Mouse (Mus musculus): ENCODE data around the gene Lpgat1.

The Lpgat1 gene

DNA sequence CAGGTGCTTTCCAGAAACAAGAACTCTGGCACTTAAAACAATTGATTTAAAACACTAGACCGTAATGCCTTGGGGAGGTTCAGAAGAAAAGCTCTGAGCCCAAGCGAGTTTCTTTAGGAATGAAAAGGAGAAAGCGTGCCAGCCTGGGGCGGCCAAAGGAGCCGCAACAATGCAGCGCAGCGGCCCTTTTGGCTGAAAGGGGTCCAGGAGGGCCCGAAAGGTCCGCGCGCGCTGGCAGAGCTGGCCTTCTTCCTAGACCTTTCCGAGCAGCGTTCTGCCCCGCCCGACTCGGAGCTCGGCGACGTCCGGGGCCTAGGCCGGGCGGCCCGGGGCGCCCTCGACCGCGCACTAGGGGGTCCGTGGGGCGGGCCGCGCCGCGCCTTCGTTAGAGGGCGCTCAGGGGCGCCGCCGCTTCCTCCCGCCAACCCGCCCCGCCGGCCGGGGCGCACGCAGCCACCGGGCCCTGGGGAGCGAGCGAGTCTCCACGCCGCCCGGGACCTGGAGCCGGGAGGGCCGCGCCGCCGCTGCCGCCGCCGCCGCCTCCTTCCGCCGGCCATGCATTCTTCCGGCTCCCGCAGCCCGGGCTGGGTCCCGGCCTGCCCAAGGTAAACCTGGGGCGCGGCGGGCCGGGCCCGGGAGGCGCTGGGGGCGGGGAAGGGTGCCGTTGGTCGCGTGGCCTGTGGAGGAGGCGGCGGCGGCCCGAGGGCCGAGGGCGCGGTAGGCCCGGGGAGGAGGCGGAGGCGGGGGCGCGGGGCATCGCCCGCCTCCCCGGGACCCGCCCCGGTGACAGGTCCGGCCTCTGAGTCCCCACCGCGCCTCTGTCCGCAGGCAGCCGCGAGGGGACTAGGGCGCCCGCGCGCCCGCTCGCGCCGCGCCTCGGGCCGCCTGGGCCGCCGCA is at the start of gene Lpgat1:
TSS of gene Lpgat1 (plus strand) at position 234 of the 898 bp plus-strand sequence.
- Histone ChIP-seq H3K27me3 (ENCODE audit: insufficient read depth, low read length) (peaks cover 51% of the 10 kb centered on the region), H3K36me3 (ENCODE audit: insufficient read depth, low read length) (peaks cover 10% of the 10 kb centered on the region), H3K9me3 (ENCODE audit: low read length) (no peaks in the 10 kb centered on the region), H3K4me3 (replicated peaks; ENCODE audit: low read length) (peak within 1 kb of the TSS; percentile 85), H3K4me1 (replicated peaks; ENCODE audit: low read depth, low read length) (peaks cover 8% of the 10 kb centered on the region)
- TF ChIP-seq CTCF (conservative IDR thresholded peaks at IDR 0.05; ENCODE audit: low read length) (no peak), POU5F1 (IDR thresholded peaks at IDR 0.05; ENCODE audit: borderline replicate concordance, low read length) (no peak), NANOG (IDR thresholded peaks at IDR 0.05; ENCODE audit: borderline replicate concordance, low read length) (no peak)

DNA sequence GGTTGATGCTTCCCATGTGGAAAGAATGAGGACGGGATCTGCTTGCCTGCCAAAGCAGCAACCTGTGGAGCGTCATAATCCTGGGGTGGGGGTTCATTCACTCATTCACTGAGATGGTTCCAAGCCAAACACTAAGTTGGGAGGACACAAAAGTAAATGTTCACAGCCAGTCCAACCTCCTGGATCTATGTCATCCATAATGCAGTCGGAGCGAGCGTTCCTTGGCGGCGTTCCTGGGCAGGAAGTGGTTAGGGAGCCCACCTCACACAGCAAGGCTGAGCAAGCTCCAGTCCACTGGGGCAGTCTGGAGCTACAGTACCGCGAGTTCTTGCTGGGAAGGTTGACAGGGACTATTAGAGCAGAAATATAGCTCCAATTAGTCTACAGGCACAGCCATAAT is 49.6 kb upstream of the Lpgat1 start:
- TF ChIP-seq CTCF (conservative IDR thresholded peaks at IDR 0.05; ENCODE audit: low read length) = no peak
- no peak for TF ChIP-seq POU5F1 (IDR thresholded peaks at IDR 0.05; ENCODE audit: borderline replicate concordance, low read length)
- H3K4me1 ChIP-seq (replicated peaks; ENCODE audit: low read depth, low read length) = peaks cover 40% of the 10 kb centered on the region
- H3K27me3 ChIP-seq (ENCODE audit: insufficient read depth, low read length) = no peaks in the 10 kb centered on the region
- no peaks in the 10 kb centered on the region for H3K9me3 ChIP-seq (ENCODE audit: low read length)
- H3K4me3 ChIP-seq (replicated peaks; ENCODE audit: low read length) = 0 out of 2 replicates have a peak overlapping the region, but pooled peaks have one; percentile 17
- H3K36me3 ChIP-seq (ENCODE audit: insufficient read depth, low read length) = no peaks in the 10 kb centered on the region

GRCm38 (mm10) chr1:191674071-191674470 is 43.6 kb upstream of the Lpgat1 start:
- no peaks in the 10 kb centered on the region for H3K36me3 ChIP-seq (ENCODE audit: insufficient read depth, low read length)
- no peaks in the 10 kb centered on the region for H3K9me3 ChIP-seq (ENCODE audit: low read length)
- TF ChIP-seq POU5F1 (IDR thresholded peaks at IDR 0.05; ENCODE audit: borderline replicate concordance, low read length) (no peak), NANOG (IDR thresholded peaks at IDR 0.05; ENCODE audit: borderline replicate concordance, low read length) (no peak), CTCF (conservative IDR thresholded peaks at IDR 0.05; ENCODE audit: low read length) (no peak)
- H3K4me3 ChIP-seq (replicated peaks; ENCODE audit: low read length) = no peak overlapping the region
- no peaks in the 10 kb centered on the region for H3K4me1 ChIP-seq (replicated peaks; ENCODE audit: low read depth, low read length)
- H3K27me3 ChIP-seq (ENCODE audit: insufficient read depth, low read length) = no peaks in the 10 kb centered on the region

GRCm38 (mm10) chr1:191681633-191682032 is 36.0 kb upstream of the Lpgat1 start:
- Histone ChIP-seq H3K4me3 (replicated peaks; ENCODE audit: low read length) (no peak overlapping the region), H3K9me3 (ENCODE audit: low read length) (no peaks in the 10 kb centered on the region), H3K27me3 (ENCODE audit: insufficient read depth, low read length) (no peaks in the 10 kb centered on the region), H3K36me3 (ENCODE audit: insufficient read depth, low read length) (no peaks in the 10 kb centered on the region), H3K4me1 (replicated peaks; ENCODE audit: low read depth, low read length) (no peaks in the 10 kb centered on the region)
- TF ChIP-seq POU5F1 (IDR thresholded peaks at IDR 0.05; ENCODE audit: borderline replicate concordance, low read length) = no peak

GRCm38 (mm10) chr1:191687531-191687930 is 30.1 kb upstream of the Lpgat1 start:
- H3K4me1 ChIP-seq (replicated peaks; ENCODE audit: low read depth, low read length) = no peaks in the 10 kb centered on the region
- no peak for TF ChIP-seq POU5F1 (IDR thresholded peaks at IDR 0.05; ENCODE audit: borderline replicate concordance, low read length)
- TF ChIP-seq CTCF (conservative IDR thresholded peaks at IDR 0.05; ENCODE audit: low read length) = no peak
- TF ChIP-seq NANOG (IDR thresholded peaks at IDR 0.05; ENCODE audit: borderline replicate concordance, low read length) = no peak

DNA sequence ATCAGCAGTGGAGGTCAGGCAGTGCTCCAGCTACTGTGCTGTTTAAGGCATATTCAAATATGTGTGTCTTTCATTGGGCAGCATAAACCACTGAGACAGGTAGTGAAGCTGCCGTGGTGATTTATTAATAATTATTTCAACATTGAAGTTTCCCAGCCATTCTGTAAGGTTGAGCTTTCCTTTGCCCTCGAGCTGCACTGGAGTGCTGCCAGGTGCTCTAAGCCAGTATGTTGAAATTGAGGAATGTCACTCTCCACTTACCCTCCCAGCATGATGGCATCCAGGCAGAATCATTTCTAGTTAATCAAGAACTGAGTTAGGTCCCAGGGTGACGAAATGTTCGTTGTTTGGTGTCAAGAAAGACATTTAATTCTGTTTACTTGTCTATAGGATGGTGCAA is 24.4 kb upstream of the Lpgat1 start:
- TF ChIP-seq NANOG (IDR thresholded peaks at IDR 0.05; ENCODE audit: borderline replicate concordance, low read length) (no peak), CTCF (conservative IDR thresholded peaks at IDR 0.05; ENCODE audit: low read length) (no peak), POU5F1 (IDR thresholded peaks at IDR 0.05; ENCODE audit: borderline replicate concordance, low read length) (no peak)
- no peaks in the 10 kb centered on the region for H3K36me3 ChIP-seq (ENCODE audit: insufficient read depth, low read length)
- H3K27me3 ChIP-seq (ENCODE audit: insufficient read depth, low read length) = no peaks in the 10 kb centered on the region
- H3K9me3 ChIP-seq (ENCODE audit: low read length) = no peaks in the 10 kb centered on the region
- no peak overlapping the region for H3K4me3 ChIP-seq (replicated peaks; ENCODE audit: low read length)
- peaks cover 7% of the 10 kb centered on the region for H3K4me1 ChIP-seq (replicated peaks; ENCODE audit: low read depth, low read length)

More at GRCm38 (mm10) chr1:191687531-191687930, 30.1 kb upstream of the Lpgat1 start:
- H3K27me3 ChIP-seq (ENCODE audit: insufficient read depth, low read length) = no peaks in the 10 kb centered on the region
- H3K36me3 ChIP-seq (ENCODE audit: insufficient read depth, low read length) = no peaks in the 10 kb centered on the region
- no peaks in the 10 kb centered on the region for H3K9me3 ChIP-seq (ENCODE audit: low read length)
- no peak overlapping the region for H3K4me3 ChIP-seq (replicated peaks; ENCODE audit: low read length)

GRCm38 (mm10) chr1:191698253-191698795 is 19.3 kb upstream of the Lpgat1 start:
- Histone ChIP-seq H3K27me3 (ENCODE audit: insufficient read depth, low read length) (no peaks in the 10 kb centered on the region), H3K4me3 (replicated peaks; ENCODE audit: low read length) (no peak overlapping the region), H3K36me3 (ENCODE audit: insufficient read depth, low read length) (no peaks in the 10 kb centered on the region), H3K9me3 (ENCODE audit: low read length) (no peaks in the 10 kb centered on the region), H3K4me1 (replicated peaks; ENCODE audit: low read depth, low read length) (peaks cover 9% of the 10 kb centered on the region)
- TF ChIP-seq CTCF (conservative IDR thresholded peaks at IDR 0.05; ENCODE audit: low read length) = no peak
- TF ChIP-seq POU5F1 (IDR thresholded peaks at IDR 0.05; ENCODE audit: borderline replicate concordance, low read length) = no peak
- no peak for TF ChIP-seq NANOG (IDR thresholded peaks at IDR 0.05; ENCODE audit: borderline replicate concordance, low read length)

GRCm38 (mm10) chr1:191704535-191704934 is 13.1 kb upstream of the Lpgat1 start:
- Histone ChIP-seq H3K4me3 (replicated peaks; ENCODE audit: low read length) (no peak overlapping the region), H3K36me3 (ENCODE audit: insufficient read depth, low read length) (no peaks in the 10 kb centered on the region), H3K27me3 (ENCODE audit: insufficient read depth, low read length) (0 out of 2 replicates have a peak, but pooled peaks cover 5% of the 10 kb centered on the region), H3K9me3 (ENCODE audit: low read length) (no peaks in the 10 kb centered on the region), H3K4me1 (replicated peaks; ENCODE audit: low read depth, low read length) (no peaks in the 10 kb centered on the region)
- no peak for TF ChIP-seq POU5F1 (IDR thresholded peaks at IDR 0.05; ENCODE audit: borderline replicate concordance, low read length)
- TF ChIP-seq NANOG (IDR thresholded peaks at IDR 0.05; ENCODE audit: borderline replicate concordance, low read length) = no peak
- no peak for TF ChIP-seq CTCF (conservative IDR thresholded peaks at IDR 0.05; ENCODE audit: low read length)
